Mouse (Mus musculus) left cerebral cortex, adult 11 months (tissue): Measurements from ENCODE around the gene Ctxn1.

Experiments
- DNase-seq: peaks from one replicate; pipeline ENCODE4 v3.0.0; 2022; ENCODE audit warnings: low spot score

Ctxn1 gene

DNA sequence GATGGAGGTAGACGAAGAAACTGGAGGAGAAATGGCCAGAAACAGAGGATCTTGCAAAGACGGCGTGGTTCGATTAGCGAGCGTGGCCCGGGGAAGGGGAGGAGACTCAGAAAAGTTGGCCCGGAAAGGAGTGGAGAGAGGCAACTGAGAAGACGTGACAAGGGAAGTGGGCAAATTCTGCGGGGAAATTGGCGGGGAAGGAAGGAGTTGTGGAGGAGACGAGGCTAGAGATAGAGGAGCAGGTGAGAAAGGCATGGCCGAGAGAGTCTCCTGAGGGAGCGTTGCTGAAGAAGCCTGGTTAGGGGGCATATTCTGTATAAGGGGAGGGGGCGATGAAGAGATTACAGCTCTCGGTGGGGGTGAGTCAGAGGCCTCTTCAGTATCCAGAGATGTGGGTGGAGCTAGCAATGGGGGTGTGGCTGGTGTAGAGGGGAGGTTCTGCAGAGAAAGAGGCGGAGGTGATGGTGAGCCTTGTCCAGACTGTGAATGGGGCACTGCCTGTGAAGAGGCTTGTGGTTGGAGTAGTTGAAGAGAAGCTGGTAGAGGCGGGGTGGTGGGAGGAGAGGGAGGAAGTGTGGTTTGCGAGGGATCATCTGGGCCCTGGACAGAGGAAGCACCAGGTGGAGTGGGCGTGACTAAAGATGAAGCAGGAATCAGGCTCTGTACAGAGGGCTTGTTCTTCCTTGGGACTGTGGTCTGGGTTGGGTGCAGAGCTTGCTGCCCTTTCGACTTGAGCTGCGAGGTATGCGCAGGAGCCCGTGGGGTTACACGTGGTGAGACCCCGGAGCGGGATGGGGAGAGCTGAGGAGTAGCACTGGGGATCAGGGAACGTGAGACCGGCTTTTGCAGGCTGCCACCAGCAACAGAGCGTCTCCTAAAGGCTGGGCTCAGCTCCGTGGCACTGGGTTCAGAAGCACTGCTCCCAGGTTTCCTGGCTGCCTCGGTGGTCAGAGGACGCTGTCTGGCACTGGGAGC, 44.8 kb downstream of the Ctxn1 start:
- no peak for DNase-seq

DNA sequence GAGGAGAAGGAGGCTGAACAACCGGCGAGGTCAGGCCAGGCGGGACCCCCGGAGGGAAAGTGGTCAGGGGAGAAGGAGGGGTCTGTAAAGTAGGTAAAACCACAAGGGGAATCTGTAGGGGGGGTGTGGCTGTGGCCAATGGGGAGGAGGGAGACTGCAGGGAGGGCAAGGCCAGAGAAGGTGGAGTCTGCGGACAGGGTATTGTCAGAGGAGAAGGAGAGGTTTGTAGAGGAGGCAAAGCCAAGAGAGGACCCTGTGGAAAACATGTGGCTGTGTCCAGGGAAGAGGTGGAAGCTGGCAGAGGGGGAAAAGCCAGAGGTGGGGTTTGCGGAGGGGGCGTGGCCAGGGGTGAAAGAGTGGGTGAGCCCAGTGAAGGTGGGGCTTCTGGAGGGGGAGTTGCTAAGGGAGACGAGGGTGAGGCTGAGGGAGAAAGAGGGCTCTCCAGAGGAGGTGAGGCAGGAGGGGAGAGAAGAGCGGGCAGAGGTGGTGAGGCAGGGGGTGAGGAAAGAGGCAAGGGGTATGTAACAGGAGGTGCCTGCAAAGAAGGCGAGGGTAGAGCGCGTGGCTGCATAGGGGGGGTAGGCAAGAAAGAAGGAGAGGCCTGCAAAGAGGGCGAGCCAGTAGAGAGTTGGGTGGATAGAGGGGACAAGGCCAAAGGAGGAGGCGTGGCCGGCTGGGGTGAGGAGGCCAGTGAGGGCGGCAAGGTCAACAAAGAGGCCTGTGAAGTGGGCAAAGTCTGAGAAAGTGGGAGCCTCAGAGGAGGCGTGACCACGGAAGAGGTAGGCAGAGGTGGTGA, 45.7 kb downstream of the Ctxn1 start:
- no peak for DNase-seq

DNA sequence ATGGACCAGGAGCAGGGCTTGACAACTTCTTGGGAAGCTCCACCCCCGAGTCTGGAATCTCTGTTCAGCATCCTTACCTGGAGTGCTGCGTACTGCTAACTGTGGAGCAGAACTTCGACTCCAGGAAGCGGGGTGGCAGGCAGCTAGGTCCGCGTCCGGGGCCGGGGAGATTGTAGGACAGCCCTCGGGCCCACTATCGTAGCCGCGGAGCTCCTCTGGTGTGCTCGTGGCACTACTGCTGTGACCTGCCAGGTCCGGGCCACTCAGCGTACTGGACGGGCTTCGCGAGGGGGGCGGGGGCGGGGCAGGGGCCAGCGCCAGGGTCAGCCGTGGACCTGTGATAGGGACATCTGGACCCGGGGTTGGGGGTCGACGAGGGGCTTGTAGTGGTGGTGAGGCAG, 46.3 kb downstream of the Ctxn1 start:
- no peak for DNase-seq

DNA sequence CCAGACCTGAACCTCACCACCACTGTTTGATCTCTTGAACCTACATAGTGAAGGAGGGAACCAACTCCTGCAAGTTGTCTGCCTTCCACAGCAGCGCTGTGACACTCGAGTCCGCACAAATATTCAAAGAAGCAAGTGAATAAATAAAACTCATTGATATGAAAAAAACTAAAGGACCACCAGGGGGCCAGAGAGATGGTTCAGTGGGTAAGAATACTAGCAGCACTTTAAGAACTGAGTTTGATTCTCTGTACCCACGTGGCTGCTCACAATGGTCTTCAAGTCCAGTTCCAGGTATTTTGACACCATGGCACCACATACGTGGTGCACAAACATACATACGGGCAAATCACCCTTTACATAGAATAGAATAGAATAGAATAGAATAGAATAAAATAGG, 48.0 kb downstream of the Ctxn1 start:
- no peak for DNase-seq
